Mouse (Mus musculus) layer of hippocampus, adult 9-10 months (tissue): Measurements from ENCODE around the gene Gm30191.
A peak's percentile ranks its signal among the peaks of the same experiment; 100 is the strongest.
"Not testable (repeated sequence)": the region's sequence is repeated elsewhere in the genome, so short reads cannot be mapped to it uniquely, and the experiment has no call there.

Experiments
- DNase-seq: peaks from one replicate; pipeline ENCODE4 v3.0.0; 2022; ENCODE audit warnings: low spot score

Gm30191 gene

GRCm38 (mm10) chr4:134287168-134287564 is 40.4 kb downstream of the Gm30191 start:
- DNase-seq = peak; percentile 73

- peak; percentile 18 for DNase-seq
Observed at GRCm38 (mm10) chr4:134287575-134288025, 40.9 kb downstream of the Gm30191 start, which contains the start of gene Pdik1l. Gene Pdik1l, minus strand, starts transcription at chr4:134287895.

DNA sequence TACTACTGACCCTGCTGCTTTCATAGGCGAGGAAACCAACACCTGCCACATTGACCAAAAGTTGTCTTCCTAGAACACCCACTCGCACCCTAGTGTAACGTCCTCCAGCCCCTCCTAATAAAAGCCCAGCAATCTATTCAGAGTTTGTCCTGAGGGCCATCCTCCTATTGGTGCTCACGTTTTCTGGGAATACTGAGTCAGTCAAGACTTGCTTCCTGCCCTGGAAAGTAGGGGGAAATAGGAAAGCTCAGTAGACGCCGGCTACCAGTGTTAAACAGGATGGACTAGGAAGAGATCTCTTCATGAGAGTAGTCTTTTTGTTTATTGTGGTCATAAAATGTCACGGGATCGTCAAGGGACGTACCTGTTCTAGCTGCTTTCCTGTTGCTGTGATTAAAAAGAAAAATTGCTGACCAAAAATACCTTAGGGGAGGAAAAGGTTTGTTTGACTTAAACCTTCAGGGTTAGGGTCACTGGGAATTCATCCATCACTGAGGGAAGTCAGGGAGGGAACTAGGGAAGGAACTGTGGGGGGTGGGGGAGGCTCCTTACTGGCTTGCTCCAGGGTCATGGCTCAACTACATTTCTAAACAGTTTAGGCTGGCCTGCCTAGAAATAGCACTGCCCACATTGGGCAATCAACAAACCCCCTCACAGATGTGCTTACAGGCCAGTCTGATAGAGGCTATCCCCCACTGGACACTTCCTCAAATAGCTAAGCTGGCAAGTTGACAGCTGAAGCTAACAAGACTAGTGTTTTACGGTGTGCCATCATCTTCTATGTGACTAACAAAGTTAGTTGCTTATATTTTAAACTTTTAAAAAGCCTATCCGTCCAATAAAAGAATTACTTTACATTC is 41.9 kb downstream of the Gm30191 start:
- no peak for DNase-seq

GRCm38 (mm10) chr4:134292067-134292466 is 45.3 kb downstream of the Gm30191 start:
- DNase-seq = peak; percentile 46

GRCm38 (mm10) chr4:134293061-134293691 is 46.4 kb downstream of the Gm30191 start:
- no peak for DNase-seq

DNA sequence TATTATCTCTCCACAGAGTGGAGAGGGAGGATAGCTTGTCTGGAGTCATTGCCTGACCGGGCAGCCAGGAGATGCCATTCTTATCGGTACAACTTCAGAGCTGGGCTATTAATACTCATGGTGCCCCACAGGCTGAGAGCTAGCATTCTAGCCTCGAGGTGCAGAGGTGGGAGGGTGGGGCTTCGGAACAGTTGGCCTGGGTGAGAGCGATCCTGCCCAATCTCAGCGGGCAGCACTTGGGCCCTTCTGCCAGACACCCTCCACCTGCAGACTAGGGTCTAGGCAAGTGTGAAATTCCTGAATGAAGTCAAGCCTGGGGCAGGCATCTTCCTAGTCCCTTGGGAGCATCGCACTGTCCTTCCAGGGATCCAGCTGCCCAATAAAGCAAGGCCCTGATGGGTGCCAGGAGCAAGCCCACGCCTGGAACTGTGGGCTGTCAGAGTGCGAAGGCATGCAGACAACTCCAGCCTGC is 47.0 kb downstream of the Gm30191 start:
- no peak for DNase-seq

DNA sequence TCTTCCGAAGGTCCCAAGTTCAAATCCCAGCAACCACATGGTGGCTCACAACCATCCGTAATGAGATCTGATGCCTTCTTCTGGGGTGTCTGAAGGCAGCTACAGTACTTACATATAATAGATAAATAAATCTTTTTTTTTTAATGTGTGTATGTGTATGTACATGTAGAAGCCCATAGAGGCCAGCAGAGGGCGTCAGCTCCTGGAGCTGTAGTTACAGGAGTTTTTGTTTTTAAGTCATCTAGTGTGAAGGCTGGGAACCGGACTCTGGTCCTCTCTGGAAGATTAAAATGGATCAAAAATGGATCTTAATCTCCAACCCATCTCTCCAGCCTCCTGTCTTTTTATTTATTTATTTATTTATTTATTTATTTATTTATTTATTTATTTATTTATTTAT is 49.4 kb downstream of the Gm30191 start:
- not testable (repeated sequence) for DNase-seq

GRCm38 (mm10) chr4:134296523-134296922 is 49.8 kb downstream of the Gm30191 start:
- no peak for DNase-seq

GRCm38 (mm10) chr4:134297369-134297768 is 50.6 kb downstream of the Gm30191 start:
- no peak for DNase-seq

DNA sequence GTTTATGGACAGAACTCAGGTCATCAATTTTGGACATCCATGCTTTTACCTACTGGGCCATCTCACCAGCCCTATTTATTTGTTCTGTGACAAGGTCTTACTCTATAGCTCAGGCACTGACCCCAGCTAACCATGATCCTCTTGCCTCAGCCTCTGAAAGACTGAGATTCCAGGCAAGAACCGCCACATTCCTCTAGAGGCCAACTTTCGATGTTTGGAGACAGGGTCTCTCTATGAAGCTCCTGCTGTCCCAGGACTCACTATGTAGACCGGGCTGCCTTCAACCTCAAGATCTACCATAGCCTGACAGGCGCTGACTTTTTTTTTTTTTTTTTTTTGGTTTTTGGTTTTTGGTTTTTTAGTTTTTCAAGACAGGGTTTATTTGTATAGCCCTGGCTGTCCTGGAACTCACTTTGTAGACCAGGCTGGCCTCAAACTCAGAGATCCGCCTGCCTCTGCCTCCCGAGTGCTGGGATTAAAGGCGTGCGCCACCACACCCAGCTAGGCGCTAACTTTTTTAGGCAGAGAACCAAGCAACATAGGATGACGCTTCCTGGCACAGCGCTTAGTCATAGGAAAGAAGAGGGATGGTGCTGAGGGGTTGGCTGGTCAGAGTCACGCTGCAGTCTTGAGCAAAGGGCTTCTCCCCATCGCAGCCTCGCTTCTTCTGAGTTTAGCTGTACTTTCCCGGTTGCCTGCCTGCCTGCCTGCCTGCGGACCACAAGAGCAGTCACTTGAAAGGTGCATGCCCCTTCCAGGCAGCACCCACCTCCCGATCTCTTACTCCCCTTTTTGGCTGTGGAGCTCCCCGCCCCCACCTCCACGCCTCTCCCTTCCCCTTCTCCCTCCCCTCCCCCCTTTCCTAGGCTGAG is 52.1 kb downstream of the Gm30191 start:
- no peak for DNase-seq

- no peak for DNase-seq
Observed at GRCm38 (mm10) chr4:134299498-134299810, 52.7 kb downstream of the Gm30191 start.
